Mouse (Mus musculus) layer of hippocampus, postnatal 14 days (tissue): ENCODE data around the gene Mycbpap. TPM values are rescaled to one million over a fixed set of nuclear protein-coding genes. Genes with fewer than 3 reads are reported as not detected.

Experiments used
- DNase-seq, 2 experiments: peaks; one replicate each; pipeline ENCODE4 v3.0.0; 2021 to 2022; ENCODE audit warnings: low spot score in 2 of 2, mixed read lengths in 1 of 2
- total RNA-seq, 2 experiments: library from RNA; stranded (reverse); gene quantifications; 2 replicates each; pipeline ENCODE4 v1.2.3; 2021

The Mycbpap gene
- total RNA-seq, 2 experiments from 2014 or later: 1.6 to 5.6 TPM

DNA sequence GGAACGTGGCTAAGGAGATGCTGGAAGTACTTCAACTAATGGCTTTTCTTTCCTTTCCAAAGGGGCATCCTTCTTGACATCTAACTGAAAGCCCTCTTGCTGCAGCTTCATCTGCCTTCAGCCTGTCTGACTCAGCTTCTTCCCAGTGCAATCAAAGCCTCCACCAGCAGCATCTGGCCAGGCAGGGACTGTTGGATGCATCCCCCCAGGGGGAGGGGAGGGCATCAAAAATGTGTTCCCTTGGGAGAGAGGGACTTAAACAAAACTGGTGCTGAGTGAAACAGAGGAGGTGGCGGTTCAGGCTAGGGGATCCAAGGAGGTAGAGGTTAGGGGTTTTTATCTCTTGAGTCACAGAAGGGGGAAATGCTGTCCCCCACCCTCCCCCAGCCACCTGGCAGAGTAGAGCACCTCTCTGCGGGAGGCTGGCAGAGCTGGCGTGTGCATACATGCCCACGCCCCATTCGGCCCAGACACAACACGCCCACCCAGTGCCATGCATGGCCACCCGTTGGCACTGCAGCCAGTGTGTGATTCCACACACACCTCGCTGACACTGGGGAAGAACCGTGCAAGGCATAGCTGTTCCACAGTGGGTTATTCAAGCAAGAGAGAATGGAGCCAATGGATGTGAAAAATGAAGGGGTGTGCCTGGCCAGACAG lies 66.3 kb downstream of the Mycbpap start:
- DNase-seq: no peak

DNA sequence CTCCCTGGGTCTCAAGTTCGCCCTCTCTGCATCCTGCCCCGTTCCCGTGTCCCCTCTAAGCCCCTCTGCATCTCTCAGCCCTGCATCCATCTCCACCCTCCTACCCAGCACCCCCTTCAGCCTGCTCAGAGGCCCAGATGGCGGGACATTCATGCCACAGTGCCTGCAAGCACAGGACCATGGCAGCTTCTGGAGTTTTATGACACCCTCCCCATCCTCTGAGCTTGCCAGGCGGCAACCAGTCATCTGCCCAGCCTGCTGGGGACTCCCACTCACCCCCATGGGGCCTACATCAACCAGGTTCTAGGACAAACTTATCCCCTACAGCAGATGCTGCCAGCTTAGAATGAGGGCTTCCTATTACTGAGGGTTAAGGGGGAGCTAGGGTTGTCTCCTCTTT lies 66.8 kb downstream of the Mycbpap start:
- peak in 1 of 2 experiments; percentile 62 for DNase-seq

Other genes starting within 250 kb of the Mycbpap start
- gene Gm21885, start 239.9 kb downstream of the Mycbpap start, total RNA-seq: not detected
- gene Luc7l3, start 199.8 kb downstream of the Mycbpap start, total RNA-seq: 100 to 1,000 TPM; 119 to 127 TPM
- 100 to 1,000 TPM in 1 of 2 experiments, 10 to 100 TPM in 1; 99.2 to 104 TPM for gene Ankrd40, start 193.7 kb downstream of the Mycbpap start, total RNA-seq
- gene Abcc3, start 128.7 kb downstream of the Mycbpap start, total RNA-seq: 1 to 10 TPM; 1.8 to 3.8 TPM
- 10 to 100 TPM; 74.7 to 92.9 TPM for gene Cacna1g, start 47.5 kb downstream of the Mycbpap start, total RNA-seq
- under 1 TPM; 0.35 to 0.43 TPM for gene Spata20, start 35.6 kb downstream of the Mycbpap start, total RNA-seq
- 1 to 10 TPM; 3.9 to 5.7 TPM for gene Epn3, start 21.8 kb downstream of the Mycbpap start, total RNA-seq
- gene Rsad1, start 27.5 kb upstream of the Mycbpap start, total RNA-seq: 10 to 100 TPM; 10.2 to 11.6 TPM
- gene Chad, start 43.3 kb upstream of the Mycbpap start, total RNA-seq: 1 to 10 TPM; 1.3 to 2.4 TPM
- 10 to 100 TPM; 20.9 to 23.0 TPM for gene Acsf2, start 80.1 kb upstream of the Mycbpap start, total RNA-seq
- gene Lrrc59, start 108.0 kb upstream of the Mycbpap start, total RNA-seq: 10 to 100 TPM; 74.0 to 75.1 TPM
- 10 to 100 TPM; 64.5 to 69.6 TPM for gene Mrpl27, start 132.0 kb upstream of the Mycbpap start, total RNA-seq
- gene Eme1, start 132.2 kb upstream of the Mycbpap start, total RNA-seq: under 1 TPM; 0.60 to 0.78 TPM
- gene Xylt2, start 155.8 kb upstream of the Mycbpap start, total RNA-seq: 10 to 100 TPM; 27.3 to 36.0 TPM
- gene Gm11541, start 182.8 kb upstream of the Mycbpap start, total RNA-seq: not detected
- under 1 TPM in 1 of 2 experiments, not detected in 1; 0.45 TPM for gene Cdc34b, start 220.0 kb upstream of the Mycbpap start, total RNA-seq